Mouse (Mus musculus): ENCODE results near the gene Bcl2a1d. TPM values are rescaled to one million over a fixed set of nuclear protein-coding genes. Genes with fewer than 3 reads are reported as not detected.
"Not testable (repeated sequence)": the region's sequence is repeated elsewhere in the genome, so short reads cannot be mapped to it uniquely, and the experiment has no call there.

Gene Bcl2a1d
- total RNA-seq (2021) (1 to 10 TPM in 1 of 2 experiments, under 1 TPM in 1; 0.89 to 2.2 TPM), polyA plus RNA-seq (2012; rRNA removed) (0.30 and 0.73 TPM in 2 replicates)
- long read RNA-seq, result 0 reads

GRCm38 (mm10) chr9:88731728-88732127 lies at the start of gene Bcl2a1d:
TSS of gene Bcl2a1d (minus strand) at chr9:88731914.
- not testable (repeated sequence) for DNase-seq

DNA sequence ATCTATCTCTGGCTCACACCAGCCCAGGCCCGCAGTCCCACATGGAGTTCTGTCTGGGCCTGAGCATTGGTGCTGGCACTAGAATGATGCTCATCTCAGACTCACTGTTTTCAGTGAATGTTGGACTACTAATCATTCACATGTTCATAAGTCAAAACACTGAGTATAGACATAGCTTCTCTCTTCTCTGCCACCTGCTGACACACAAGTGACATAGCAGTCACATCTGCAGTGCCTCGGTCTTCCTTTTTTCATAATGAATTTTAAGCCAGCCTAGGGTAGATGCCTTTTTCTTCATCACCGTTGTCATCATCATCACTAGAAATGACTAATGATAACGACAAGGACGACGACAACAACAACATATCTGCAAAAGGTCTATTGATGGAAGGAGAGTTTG lies 38.5 kb upstream of the Bcl2a1d start:
- not testable (repeated sequence) for DNase-seq

- not testable (repeated sequence) for DNase-seq
Measured at GRCm38 (mm10) chr9:88769470-88769869, 37.8 kb upstream of the Bcl2a1d start.

DNA sequence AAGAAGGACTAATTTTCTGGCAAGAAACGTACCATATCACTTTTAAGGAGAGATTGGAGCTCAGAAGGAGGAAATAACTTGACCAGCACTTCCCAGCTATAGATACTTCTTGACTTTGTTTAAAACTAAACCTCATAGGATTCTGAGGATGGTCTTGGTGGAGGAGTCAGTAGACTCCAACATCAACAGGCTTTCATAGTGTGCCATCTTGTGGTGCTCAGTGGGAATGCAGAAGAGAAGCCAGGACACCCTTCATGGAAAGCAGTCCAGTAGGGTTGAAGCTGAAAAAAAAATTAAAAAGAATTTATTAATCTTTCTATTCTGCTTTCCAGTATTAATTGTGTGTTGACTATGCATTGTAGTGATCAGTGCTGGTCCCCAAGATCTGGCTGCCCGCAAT lies 15.0 kb upstream of the Bcl2a1d start:
- peak; percentile 25 for DNase-seq

DNA sequence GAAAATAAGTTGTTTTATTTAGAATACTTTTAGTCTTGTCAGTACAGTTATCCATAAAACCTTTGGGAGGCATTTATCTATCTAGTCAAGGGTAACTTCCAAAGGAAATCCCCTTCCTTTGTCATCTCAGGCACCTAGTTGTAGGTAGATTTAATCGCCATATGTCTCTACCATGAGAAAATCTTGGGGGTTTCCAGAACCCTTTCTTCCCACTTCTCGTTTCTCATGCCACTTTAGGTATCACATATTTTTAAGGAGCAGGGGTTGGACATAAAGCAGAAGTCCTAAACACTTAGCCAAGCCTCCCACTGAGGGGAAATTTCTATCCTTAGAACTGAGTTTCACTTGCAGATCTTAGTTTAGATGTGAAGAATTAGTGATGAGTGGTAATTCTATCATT lies 14.3 kb upstream of the Bcl2a1d start:
- DNase-seq, result not testable (repeated sequence)

DNA sequence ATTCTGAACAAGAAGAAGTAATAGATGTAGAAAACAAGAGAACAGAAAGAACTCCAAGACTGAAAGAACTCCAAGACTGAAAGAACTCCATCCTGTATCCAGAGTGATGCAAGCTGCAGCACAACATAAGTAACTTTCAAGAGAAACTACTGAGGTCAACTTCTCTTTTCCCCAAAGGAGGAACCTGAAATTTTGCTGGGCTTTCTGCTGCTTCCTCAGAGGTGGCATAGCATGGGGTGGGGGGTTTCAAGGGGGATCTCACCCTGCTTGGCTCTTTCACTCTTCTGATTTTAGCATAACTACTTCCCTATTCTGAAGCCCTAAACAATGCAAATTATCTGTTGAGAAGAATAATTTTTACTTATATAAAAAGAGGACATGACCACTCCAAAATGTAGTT lies 3.6 kb upstream of the Bcl2a1d start:
- not testable (repeated sequence) for DNase-seq

DNA sequence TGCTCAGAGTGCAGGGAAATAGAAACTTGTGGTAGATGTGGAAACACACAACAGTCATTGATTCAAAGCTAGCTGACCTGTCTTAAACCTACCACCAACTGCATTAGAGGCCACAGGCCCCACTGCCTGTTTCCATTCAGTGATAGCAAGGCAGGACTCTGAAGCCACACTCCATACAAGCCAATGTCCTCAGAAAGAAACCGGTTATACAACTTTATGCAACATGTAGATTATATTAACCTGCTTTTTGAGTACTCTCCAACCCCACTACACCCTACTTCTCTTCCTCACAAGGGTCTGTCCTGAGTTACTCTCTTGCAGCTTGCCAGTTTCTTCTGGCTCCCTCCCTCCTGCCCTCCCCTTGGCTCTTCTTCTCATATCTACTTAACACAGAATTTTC lies 1.5 kb upstream of the Bcl2a1d start:
- not testable (repeated sequence) for DNase-seq

GRCm38 (mm10) chr9:88732334-88732733 lies 620 bp upstream of the Bcl2a1d start:
- DNase-seq, result not testable (repeated sequence)

DNA sequence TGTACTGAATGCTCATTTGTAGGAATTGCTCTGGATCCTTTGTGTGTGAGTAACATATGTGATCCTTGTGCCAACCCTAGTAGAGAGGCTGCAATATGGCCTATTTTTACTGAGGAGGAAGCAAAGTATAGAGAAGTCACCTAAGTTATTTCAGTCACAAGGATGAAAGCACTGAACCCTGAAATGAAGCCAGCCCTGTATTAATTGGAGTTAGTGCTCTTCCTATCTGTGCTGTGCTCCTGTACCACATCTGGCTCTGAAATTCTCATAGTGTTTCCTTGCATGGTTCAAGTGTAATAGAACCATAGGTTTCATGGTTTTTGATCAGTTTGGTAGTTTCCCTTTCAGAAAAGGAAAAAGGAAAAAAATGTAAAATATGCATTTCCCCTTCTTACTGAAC lies 3.4 kb downstream of the Bcl2a1d start:
- DNase-seq, result not testable (repeated sequence)

GRCm38 (mm10) chr9:88721628-88722027 lies 10.1 kb downstream of the Bcl2a1d start:
- not testable (repeated sequence) for DNase-seq

- DNase-seq, result peak; percentile 70
Measured at GRCm38 (mm10) chr9:88719989-88720537, 11.7 kb downstream of the Bcl2a1d start, which contains the start of gene Mthfsl. TSS of gene Mthfsl (minus strand) at chr9:88720296.

- peak; percentile 63 for DNase-seq
Measured at GRCm38 (mm10) chr9:88719073-88719921, 12.4 kb downstream of the Bcl2a1d start.

DNA sequence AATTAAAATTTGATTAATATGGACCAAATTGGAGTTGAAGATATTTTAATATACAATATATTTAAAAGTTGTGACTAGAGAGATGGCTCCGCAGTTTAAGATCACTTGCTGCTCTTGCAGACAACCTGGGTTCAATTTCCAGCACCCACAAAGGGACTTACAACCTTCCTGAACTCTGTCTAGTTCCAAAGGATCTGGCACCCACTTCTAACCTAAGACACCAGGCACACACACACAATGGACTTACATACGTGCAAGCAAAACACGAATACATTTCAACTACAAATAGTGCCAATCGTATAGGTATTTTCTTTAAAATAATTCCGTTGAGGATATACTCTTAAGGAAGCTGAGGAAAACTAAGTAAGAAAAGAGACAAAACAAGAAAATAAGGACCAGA lies 13.1 kb downstream of the Bcl2a1d start:
- DNase-seq, result not testable (repeated sequence)

DNA sequence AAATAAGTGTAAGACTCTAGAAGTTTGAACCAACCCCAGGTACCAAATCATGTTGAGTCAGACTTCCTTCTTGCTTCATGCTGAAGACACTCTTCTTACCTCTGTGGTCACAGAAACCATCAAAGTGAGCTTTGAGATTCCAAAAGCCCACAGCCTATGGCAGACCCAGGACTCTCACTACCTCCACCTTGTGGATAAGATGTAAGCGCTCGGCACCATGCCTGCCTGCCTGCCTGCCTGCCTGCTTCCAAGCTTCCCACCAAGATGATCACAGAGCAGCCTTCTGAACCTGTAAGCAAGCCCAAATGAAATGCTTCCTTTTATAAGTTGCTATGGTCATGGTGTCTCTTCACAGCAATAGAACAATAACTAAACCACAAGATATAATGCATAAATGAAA lies 13.6 kb downstream of the Bcl2a1d start:
- peak; percentile 37 for DNase-seq

GRCm38 (mm10) chr9:88714515-88714914 lies 17.2 kb downstream of the Bcl2a1d start:
- DNase-seq, result not testable (repeated sequence)

- not testable (repeated sequence) for DNase-seq
Measured at GRCm38 (mm10) chr9:88712164-88712749, 19.5 kb downstream of the Bcl2a1d start.

DNA sequence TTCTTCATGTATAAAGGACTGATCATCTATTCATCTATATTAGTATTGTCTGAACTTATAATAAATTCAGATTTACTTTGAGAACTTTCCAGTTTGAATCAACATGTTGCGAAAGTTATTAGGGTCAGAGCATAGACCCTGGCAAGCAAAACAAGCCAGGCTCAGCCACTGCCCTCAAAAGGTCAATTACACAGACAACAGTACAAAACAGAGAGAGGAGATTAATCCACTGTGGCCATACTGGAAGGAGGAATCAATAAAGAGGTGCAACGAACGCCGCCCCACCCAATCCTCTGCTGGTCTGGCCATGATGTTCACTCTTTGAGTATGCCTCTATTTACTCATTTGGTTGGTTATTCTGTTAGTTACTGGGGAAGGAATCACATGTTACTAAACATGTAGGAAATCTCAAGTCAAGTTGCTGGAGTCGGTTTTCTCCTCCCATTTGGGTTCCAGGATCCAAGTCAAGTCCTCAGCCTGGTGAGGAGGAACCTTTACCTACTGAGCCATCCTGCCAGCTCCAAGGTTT lies 20.7 kb downstream of the Bcl2a1d start:
- peak; percentile 9 for DNase-seq

DNA sequence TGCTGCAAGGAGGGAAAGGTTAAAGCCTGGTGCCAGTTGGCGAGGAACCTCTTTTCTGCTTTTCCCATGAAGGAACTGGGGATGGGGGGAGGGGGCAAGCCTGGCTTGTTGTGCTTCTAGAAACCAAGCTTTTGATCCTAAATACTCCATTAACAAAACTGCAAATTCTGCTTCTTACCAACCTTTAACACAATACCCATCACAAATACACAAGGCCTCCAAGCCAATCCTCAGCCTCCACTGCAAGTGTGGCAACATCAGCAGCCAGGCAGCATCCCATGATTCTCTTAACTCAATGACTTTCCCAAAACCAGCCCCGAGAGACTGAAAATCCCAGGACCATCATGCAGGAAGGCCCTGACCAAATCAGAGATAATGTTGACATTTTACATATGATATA lies 21.3 kb downstream of the Bcl2a1d start:
- not testable (repeated sequence) for DNase-seq

- not testable (repeated sequence) for DNase-seq
Measured at GRCm38 (mm10) chr9:88709794-88710193, 21.9 kb downstream of the Bcl2a1d start.

GRCm38 (mm10) chr9:88709304-88709703 lies 22.4 kb downstream of the Bcl2a1d start:
- no peak for DNase-seq

DNA sequence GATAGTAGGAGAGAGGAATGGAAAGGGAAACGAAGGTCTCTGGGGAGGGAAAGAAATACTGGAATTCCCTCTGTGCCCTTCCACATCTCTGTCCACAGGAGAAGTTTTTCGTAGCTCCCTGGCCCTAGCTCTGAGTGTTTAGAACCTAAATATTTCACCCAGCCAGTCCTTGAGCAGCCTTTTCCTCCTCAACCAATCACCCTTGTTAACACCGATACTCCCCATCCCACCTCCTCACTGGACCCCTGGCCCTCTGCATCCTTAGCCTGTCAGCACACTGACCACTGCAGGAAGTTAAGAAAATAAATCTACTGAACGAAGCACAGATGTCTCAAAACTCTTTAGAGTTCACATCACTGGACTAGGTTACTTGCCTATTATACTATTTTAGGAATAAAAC lies 25.0 kb downstream of the Bcl2a1d start:
- no peak for DNase-seq

GRCm38 (mm10) chr9:88705157-88705556 lies 26.6 kb downstream of the Bcl2a1d start:
- DNase-seq, result not testable (repeated sequence)

Data from adrenal gland, adult 2 months (tissue).